Mouse (Mus musculus) embryonic facial prominence, embryonic 13.5 days (tissue): ENCODE results near the gene Dnah17. TPM values are rescaled to one million over a fixed set of nuclear protein-coding genes. Genes with fewer than 3 reads are reported as not detected.

Experiments used
- ATAC-seq: fragments of 200-750 bp; cut with Nextera tagmentation; 2 replicates; pipeline ENCODE4 v1.8.0; 2017; ENCODE audit warnings: low read depth; ENCODE audit not compliant: insufficient number of reproducible peaks, insufficient read depth, low FRiP score, low TSS enrichment
- H3K27ac ChIP-seq: fragments of 300-500 bp; sonication (generic); 2 replicates; pipeline ENCODE4 v1.5.1; 2015; ENCODE audit warnings: moderate library complexity, mild to moderate bottlenecking, inconsistent platforms
- H3K27me3 ChIP-seq: fragments of 300-500 bp; sonication (generic); 2 replicates; pipeline ENCODE4 v1.6.1; 2015; ENCODE audit warnings: mild to moderate bottlenecking, inconsistent platforms
- H3K36me3 ChIP-seq: fragments of 300-500 bp; sonication (generic); 2 replicates; pipeline ENCODE4 v1.6.1; 2015; ENCODE audit warnings: mild to moderate bottlenecking, inconsistent platforms
- H3K4me1 ChIP-seq: fragments of 300-500 bp; sonication (generic); 2 replicates; pipeline ENCODE4 v1.6.1; 2015; ENCODE audit warnings: inconsistent platforms
- H3K4me2 ChIP-seq: fragments of 300-500 bp; sonication (generic); 2 replicates; pipeline ENCODE4 v1.6.1; 2015; ENCODE audit warnings: moderate library complexity, mild to moderate bottlenecking, inconsistent platforms
- H3K4me3 ChIP-seq: fragments of 300-500 bp; sonication (generic); 2 replicates; pipeline ENCODE4 v1.5.1; 2015; ENCODE audit warnings: mild to moderate bottlenecking, inconsistent platforms
- H3K9ac ChIP-seq: fragments of 300-500 bp; sonication (generic); 2 replicates; pipeline ENCODE4 v1.6.1; 2015; ENCODE audit warnings: mild to moderate bottlenecking, inconsistent platforms
- H3K9me3 ChIP-seq: fragments of 300-500 bp; sonication (generic); 2 replicates; pipeline ENCODE4 v1.6.1; 2016; ENCODE audit warnings: inconsistent platforms
- WGBS: fragments of 180-500 bp; shearing (Covaris S2); methylation state at CpG from one replicate; pipeline ENCODE4 v1.1.7; 2015; ENCODE audit warnings: mixed read lengths; 5-methylcytosine and 5-hydroxymethylcytosine counted together
- polyA plus RNA-seq: library from polyadenylated mRNA; unstranded; fragments of >200 nt; fragmentation: Nextera tagmentation; extraction: Ambion mirVana; gene quantifications from 2 replicates; pipeline ENCODE4 v1.2.1, GENCODE M21; 2015

Gene Dnah17
- polyA plus RNA-seq, 1 experiment from 2014 or later: 0.20 TPM

DNA sequence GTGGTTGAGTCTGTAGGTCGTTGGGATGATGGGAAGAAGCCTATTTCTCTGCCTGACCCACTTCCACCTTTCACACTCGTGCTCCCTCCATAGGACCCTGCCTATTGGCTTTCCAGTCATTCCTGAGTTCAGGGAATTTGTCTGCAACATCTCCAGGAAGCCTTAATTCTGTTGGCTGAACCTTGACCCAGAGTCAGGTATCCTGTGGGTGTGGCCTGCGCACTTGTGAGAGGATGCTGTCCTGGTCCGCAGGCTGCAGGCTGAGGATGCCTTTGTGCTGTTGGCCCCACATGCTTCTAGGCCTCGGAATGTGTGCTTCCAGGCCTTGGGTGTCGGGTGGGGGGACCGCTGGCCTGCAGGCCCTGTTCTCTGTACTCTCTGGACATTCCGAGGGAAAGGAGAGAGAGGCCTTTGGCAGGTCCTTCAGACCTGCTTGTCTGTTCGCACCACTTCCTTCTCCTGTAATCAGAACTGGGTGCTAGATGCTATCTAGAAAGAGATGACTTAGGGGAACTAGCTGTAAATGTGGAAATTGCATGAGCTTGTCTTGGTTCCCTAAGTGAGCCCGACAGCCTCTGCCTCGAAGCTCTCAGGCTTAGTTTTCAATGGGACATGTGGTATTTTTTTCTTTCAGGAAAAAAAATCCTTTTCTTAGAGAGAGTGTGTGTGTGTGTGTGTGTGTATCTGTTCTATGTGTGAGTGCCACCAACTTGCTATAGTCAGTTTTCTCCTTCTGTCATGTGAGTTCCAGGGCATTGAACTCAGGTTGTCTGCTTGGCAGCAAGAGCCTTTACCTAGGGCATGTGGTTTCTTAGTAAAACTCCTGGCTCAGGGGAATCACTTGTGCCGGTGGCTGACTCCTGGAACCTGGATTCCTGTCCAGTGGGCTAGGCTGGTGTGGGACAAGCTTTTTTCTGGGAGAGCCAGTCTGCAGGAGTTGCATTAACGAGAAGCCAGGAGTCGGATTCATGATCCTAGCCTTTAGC, 137.0 kb downstream of the Dnah17 start:
- H3K4me2 ChIP-seq: no peak overlapping the region
- no peak for ATAC-seq
- H3K9ac ChIP-seq: peak overlapping the region; percentile 58
- H3K4me1 ChIP-seq: peaks cover 58% of the 10 kb centered on the region
- peak overlapping the region; percentile 68 for H3K27ac ChIP-seq
- peaks cover 5% of the 10 kb centered on the region; the same call in 1 of the 2 replicates for H3K36me3 ChIP-seq
- H3K27me3 ChIP-seq: no peaks in the 10 kb centered on the region
- H3K4me3 ChIP-seq: no peak overlapping the region
- 68% methylated on average over 14 of the region's 14 CpGs for WGBS
- H3K9me3 ChIP-seq: no peaks in the 10 kb centered on the region

GRCm38 (mm10) chr11:117991502-117992470, 138.6 kb downstream of the Dnah17 start:
- no peak overlapping the region for H3K27ac ChIP-seq
- H3K4me2 ChIP-seq: no peak overlapping the region
- ATAC-seq: no peak
- H3K9ac ChIP-seq: 0 out of 2 replicates have a peak overlapping the region, but pooled peaks have one; percentile 27
- H3K36me3 ChIP-seq: no peaks in the 10 kb centered on the region
- H3K9me3 ChIP-seq: no peaks in the 10 kb centered on the region
- peaks cover 70% of the 10 kb centered on the region for H3K4me1 ChIP-seq
- WGBS: 48% methylated on average over 9 of the region's 9 CpGs
- no peaks in the 10 kb centered on the region for H3K27me3 ChIP-seq
- no peak overlapping the region for H3K4me3 ChIP-seq

DNA sequence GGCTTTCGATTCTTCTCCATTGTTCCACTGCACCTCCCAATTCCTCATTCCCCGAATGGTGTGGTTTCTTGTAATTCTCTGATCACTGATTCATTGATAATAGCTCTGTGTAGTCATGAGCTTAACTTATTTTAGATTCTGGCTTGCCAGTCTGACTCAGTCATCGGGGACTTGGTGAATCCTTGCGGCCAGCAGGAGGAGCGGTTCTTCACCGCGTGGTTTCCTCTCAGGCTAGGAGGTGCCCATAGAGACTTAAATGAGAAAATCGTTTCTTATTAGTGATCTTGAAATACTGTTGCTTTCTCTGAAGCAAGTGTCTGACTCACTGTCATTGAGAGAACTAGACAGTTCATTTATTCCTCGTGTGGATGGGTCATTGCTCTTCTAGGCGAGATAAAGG, 140.5 kb downstream of the Dnah17 start:
- Histone ChIP-seq H3K27ac (no peak overlapping the region), H3K9ac (no peak overlapping the region), H3K27me3 (no peaks in the 10 kb centered on the region), H3K4me3 (no peak overlapping the region), H3K36me3 (no peaks in the 10 kb centered on the region), H3K4me1 (peaks cover 61% of the 10 kb centered on the region), H3K9me3 (no peaks in the 10 kb centered on the region), H3K4me2 (no peak overlapping the region)
- WGBS: 63% methylated on average over 10 of the region's 10 CpGs
- ATAC-seq: no peak

GRCm38 (mm10) chr11:117989241-117989640, 141.2 kb downstream of the Dnah17 start:
- no peaks in the 10 kb centered on the region for H3K36me3 ChIP-seq
- H3K4me1 ChIP-seq: peaks cover 54% of the 10 kb centered on the region
- no peak overlapping the region for H3K4me2 ChIP-seq
- no peaks in the 10 kb centered on the region for H3K27me3 ChIP-seq
- H3K9ac ChIP-seq: no peak overlapping the region
- no peak for ATAC-seq
- WGBS: 84% methylated on average over 4 of the region's 4 CpGs
- no peak overlapping the region for H3K27ac ChIP-seq
- no peak overlapping the region for H3K4me3 ChIP-seq
- no peaks in the 10 kb centered on the region for H3K9me3 ChIP-seq

DNA sequence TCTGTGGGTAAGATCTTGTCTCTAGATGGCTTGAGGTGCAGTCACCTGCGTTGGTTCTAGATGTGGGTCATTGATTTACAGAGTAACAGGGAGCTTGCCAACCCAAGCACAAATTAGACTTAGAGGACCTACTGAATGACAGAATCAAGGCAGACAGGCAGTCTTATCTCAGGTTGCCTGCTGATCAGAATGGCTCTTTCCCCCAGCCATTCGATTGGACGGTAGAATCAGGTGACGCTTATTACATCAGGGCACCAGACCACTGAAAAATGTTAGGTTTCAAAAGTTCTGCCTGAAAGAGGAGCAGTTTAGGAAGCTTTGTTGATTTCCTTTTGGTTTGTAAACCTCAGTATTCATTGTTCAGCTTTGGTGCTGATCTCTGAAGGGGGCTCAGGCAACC, 142.5 kb downstream of the Dnah17 start:
- no peak for ATAC-seq
- H3K4me1 ChIP-seq: peaks cover 41% of the 10 kb centered on the region
- no peaks in the 10 kb centered on the region for H3K36me3 ChIP-seq
- H3K4me3 ChIP-seq: peak overlapping the region; percentile 100
- H3K27me3 ChIP-seq: no peaks in the 10 kb centered on the region
- peak overlapping the region; percentile 87 for H3K4me2 ChIP-seq
- H3K27ac ChIP-seq: no peak overlapping the region
- no peaks in the 10 kb centered on the region for H3K9me3 ChIP-seq
- WGBS: 66% methylated on average over 4 of the region's 4 CpGs
- peak overlapping the region; percentile 95 for H3K9ac ChIP-seq

- H3K4me3 ChIP-seq: peak overlapping the region; percentile 100
- no peaks in the 10 kb centered on the region for H3K9me3 ChIP-seq
- no peaks in the 10 kb centered on the region for H3K36me3 ChIP-seq
- H3K4me2 ChIP-seq: peak overlapping the region; percentile 87
- no peaks in the 10 kb centered on the region for H3K27me3 ChIP-seq
- under 1% methylated on average over 32 of the region's 32 CpGs for WGBS
- peak overlapping the region; percentile 95 for H3K9ac ChIP-seq
- H3K27ac ChIP-seq: peak overlapping the region; percentile 74
- peaks cover 37% of the 10 kb centered on the region for H3K4me1 ChIP-seq
- ATAC-seq: peak; percentile 60; the same call in 1 of the 2 replicates
Observed at GRCm38 (mm10) chr11:117987032-117987451, 143.4 kb downstream of the Dnah17 start.

- Histone ChIP-seq H3K9ac (peak within 1 kb of the TSS; percentile 95), H3K9me3 (no peaks in the 10 kb centered on the region), H3K4me1 (peaks cover 31% of the 10 kb centered on the region), H3K27me3 (no peaks in the 10 kb centered on the region), H3K27ac (peak within 1 kb of the TSS; percentile 74), H3K36me3 (no peaks in the 10 kb centered on the region), H3K4me3 (peak within 1 kb of the TSS; percentile 100), H3K4me2 (peak within 1 kb of the TSS; percentile 87)
- 6% methylated on average over 51 of the region's 51 CpGs for WGBS
- peak; percentile 72 for ATAC-seq
Observed at GRCm38 (mm10) chr11:117986126-117987031, 144.1 kb downstream of the Dnah17 start, which contains the start of gene Pgs1. Gene Pgs1 (plus strand): TSS chr11:117986292.

GRCm38 (mm10) chr11:117983770-117984169, 146.7 kb downstream of the Dnah17 start:
- Histone ChIP-seq H3K9ac (no peak overlapping the region), H3K36me3 (no peaks in the 10 kb centered on the region), H3K4me3 (no peak overlapping the region), H3K27me3 (no peaks in the 10 kb centered on the region), H3K4me2 (no peak overlapping the region), H3K4me1 (peaks cover 26% of the 10 kb centered on the region), H3K9me3 (no peaks in the 10 kb centered on the region), H3K27ac (no peak overlapping the region)
- 68% methylated on average over 7 of the region's 7 CpGs for WGBS
- no peak for ATAC-seq

- Histone ChIP-seq H3K9me3 (no peaks in the 10 kb centered on the region), H3K36me3 (no peaks in the 10 kb centered on the region), H3K4me3 (no peak overlapping the region), H3K4me2 (no peak overlapping the region), H3K27me3 (no peaks in the 10 kb centered on the region), H3K4me1 (peaks cover 14% of the 10 kb centered on the region), H3K27ac (no peak overlapping the region), H3K9ac (no peak overlapping the region)
- WGBS: 77% methylated on average over 5 of the region's 5 CpGs
- ATAC-seq: no peak
Observed at GRCm38 (mm10) chr11:117982426-117982825, 148.0 kb downstream of the Dnah17 start.

- H3K9ac ChIP-seq: no peak overlapping the region
- no peak overlapping the region for H3K27ac ChIP-seq
- H3K4me3 ChIP-seq: no peak overlapping the region
- H3K9me3 ChIP-seq: no peaks in the 10 kb centered on the region
- no peak overlapping the region for H3K4me2 ChIP-seq
- 0 out of 2 replicates have a peak, but pooled peaks cover 4% of the 10 kb centered on the region for H3K27me3 ChIP-seq
- no peak for ATAC-seq
- WGBS: 27% methylated on average over 7 of the region's 7 CpGs
- H3K36me3 ChIP-seq: no peaks in the 10 kb centered on the region
- peaks cover 33% of the 10 kb centered on the region for H3K4me1 ChIP-seq
Observed at GRCm38 (mm10) chr11:117979388-117979787, 151.0 kb downstream of the Dnah17 start.
